Mouse (Mus musculus): ENCODE measurements around the gene Brd3.

- TF ChIP-seq CTCF (IDR thresholded peaks at IDR 0.05; ENCODE audit: borderline replicate concordance, insufficient read depth, low read depth, low read length) (no peak), POLR2A (IDR thresholded peaks at IDR 0.05; ENCODE audit: borderline replicate concordance, insufficient read depth, low read length) (no peak)
These were observed 99.3 kb downstream of the Brd3 start for GRCm38 (mm10) chr2:27408194-27408593.
